Mouse (Mus musculus) liver, embryonic 13.5 days (tissue): ENCODE results near the gene Ccnd3. TPM values are rescaled to one million over a fixed set of nuclear protein-coding genes. Genes with fewer than 3 reads are reported as not detected.

ENCODE experiments used
- polyA plus RNA-seq: library from polyadenylated mRNA; unstranded; fragments of >200 nt; fragmentation: Nextera tagmentation; extraction: Ambion mirVana; gene quantifications from 2 replicates; pipeline ENCODE4 v1.2.1, GENCODE M21; 2015

Gene Ccnd3
- polyA plus RNA-seq, 1 experiment from 2014 or later = 400 TPM

Other genes starting within 250 kb of the Ccnd3 start
- 61.2 and 61.6 TPM in 2 replicates for gene Mrps10, start 136.2 kb upstream of the Ccnd3 start, polyA plus RNA-seq
- gene Guca1b, start 119.7 kb upstream of the Ccnd3 start, polyA plus RNA-seq = 0.43 and 0.58 TPM in 2 replicates
- 0.81 and 0.95 TPM in 2 replicates for gene Guca1a, start 104.5 kb upstream of the Ccnd3 start, polyA plus RNA-seq
- gene AI661453, start 68.4 kb upstream of the Ccnd3 start, polyA plus RNA-seq = 0.16 and 0.24 TPM in 2 replicates
- gene 1700001C19Rik, start 67.7 kb upstream of the Ccnd3 start, polyA plus RNA-seq = 0.78 and 0.88 TPM in 2 replicates
- 14.4 and 14.5 TPM in 2 replicates for gene Taf8, start 2.8 kb upstream of the Ccnd3 start, polyA plus RNA-seq
- 28.0 and 28.4 TPM in 2 replicates for gene Bysl, start 106.4 kb downstream of the Ccnd3 start, polyA plus RNA-seq
- 26.0 and 26.1 TPM in 2 replicates for gene Med20, start 106.5 kb downstream of the Ccnd3 start, polyA plus RNA-seq
- gene Gm20517, start 106.5 kb downstream of the Ccnd3 start, polyA plus RNA-seq = 1.8 TPM in 2 replicates
- 3.3 and 4.1 TPM in 2 replicates for gene Usp49, start 125.6 kb downstream of the Ccnd3 start, polyA plus RNA-seq
- 288 and 289 TPM in 2 replicates for gene Tomm6, start 183.3 kb downstream of the Ccnd3 start, polyA plus RNA-seq
- gene Frs3, start 184.0 kb downstream of the Ccnd3 start, polyA plus RNA-seq = 0.96 and 1.4 TPM in 2 replicates
- gene Gm21981, start 189.4 kb downstream of the Ccnd3 start, polyA plus RNA-seq = 0.06 and 0.07 TPM in 2 replicates
- gene Prickle4, start 189.7 kb downstream of the Ccnd3 start, polyA plus RNA-seq = not detected in 2 replicates
- 0.08 TPM in 1 of 2 replicates, not detected in the other for gene Pgc, start 221.8 kb downstream of the Ccnd3 start, polyA plus RNA-seq
- gene Tfeb, start 232.0 kb downstream of the Ccnd3 start, polyA plus RNA-seq = 4.4 and 4.6 TPM in 2 replicates